ENCODE assay signal across 9 mouse cellular contexts in the genomic region with DNA sequence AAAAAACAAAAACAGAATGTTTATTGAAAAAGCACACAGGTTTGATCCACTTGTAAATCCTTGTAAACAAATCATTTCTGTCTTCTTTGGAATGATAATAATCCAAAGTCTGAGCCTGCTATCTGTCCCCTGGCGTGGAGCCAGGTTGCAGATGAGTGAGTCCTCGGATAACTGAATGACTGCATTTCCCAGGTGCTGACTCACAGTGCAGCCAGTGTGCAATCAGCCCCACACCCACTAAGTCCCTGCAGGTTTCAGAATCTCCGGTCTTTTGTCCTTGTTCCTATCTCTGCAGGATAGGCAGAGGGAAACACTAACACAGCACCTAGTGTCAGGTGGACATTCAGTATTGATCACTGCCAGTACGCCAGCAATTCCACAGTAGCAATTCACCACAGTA. TPM values are rescaled to one million over a fixed set of nuclear protein-coding genes. Genes with fewer than 3 reads are reported as not detected.
DNase-seq lines count a peak whose midpoint lies in the region; ATAC-seq and TF ChIP-seq lines count a peak whose summit lies in the region.
"Had no signal": no experiment of that assay in that cellular context is flagged by ENCODE, and none has a peak within 500 bp of the region (broad histone marks: within the 10 kb centered on the region; RNA-seq: fewer than 3 reads in every experiment).

No protein-coding gene starts in this region.

- no peak overlapping the region for H3K4me3 ChIP-seq in heart, embryonic 15.5 days
- no peak overlapping the region for H3K4me3 ChIP-seq in small intestine, adult 2 months (ENCODE audit: low read depth, low read length)
- H3K4me3 ChIP-seq: limb, embryonic 12.5 days had no signal

- H3K4me2 ChIP-seq in heart, embryonic 15.5 days: no peak overlapping the region
- H3K4me2 ChIP-seq: limb, embryonic 12.5 days; lung, embryonic 14.5 days had no signal

- H3K9ac ChIP-seq in heart, embryonic 15.5 days: peak overlapping the region; percentile 7; the same call in 1 of the 2 replicates
- H3K9ac ChIP-seq: lung, embryonic 14.5 days had no signal

- no peak for ATAC-seq in heart, embryonic 15.5 days (replicated peaks; ENCODE audit: insufficient number of reproducible peaks, insufficient read depth, low FRiP score, low read depth)

- no peak for TF ChIP-seq CTCF in small intestine, adult 2 months (IDR thresholded peaks at IDR 0.05; ENCODE audit: extremely low read depth, insufficient read length, insufficient replicate concordance, low read depth, low read length)

- 55% methylated on average over 4 of the region's 4 CpGs for WGBS in heart, embryonic 15.5 days
- 25% methylated on average over 4 of the region's 4 CpGs for WGBS in small intestine, adult 2 months

- H3K4me1 ChIP-seq in heart, embryonic 15.5 days (replicated peaks): peaks cover 25% of the 10 kb centered on the region
- peaks cover 15% of the 10 kb centered on the region; the same call in 1 of the 2 replicates for H3K4me1 ChIP-seq in small intestine, adult 2 months (ENCODE audit: control insufficient read depth, insufficient read depth, insufficient read length, low read length)

- H3K27me3 ChIP-seq in heart, embryonic 15.5 days: peaks cover 4% of the 10 kb centered on the region; the same call in 1 of the 2 replicates
- H3K27me3 ChIP-seq in small intestine, adult 2 months (ENCODE audit: control insufficient read depth, insufficient read depth, low read length): no peaks in the 10 kb centered on the region

- H3K27ac ChIP-seq in heart, embryonic 15.5 days: no peak overlapping the region
- peak overlapping the region; percentile 41; the same call in 1 of the 2 replicates for H3K27ac ChIP-seq in small intestine, adult 2 months (ENCODE audit: insufficient read depth, low read depth, low read length)
- H3K27ac ChIP-seq: limb, embryonic 12.5 days had no signal

- H3K36me3 ChIP-seq in heart, embryonic 15.5 days: no peaks in the 10 kb centered on the region
- H3K36me3 ChIP-seq in small intestine, adult 2 months (ENCODE audit: control insufficient read depth, insufficient read depth, low read length): no peaks in the 10 kb centered on the region
- H3K36me3 ChIP-seq: limb, embryonic 12.5 days had no signal

- no peak for TF ChIP-seq POLR2A in small intestine, adult 2 months (IDR thresholded peaks at IDR 0.05; ENCODE audit: low read depth, low read length)

- no peaks in the 10 kb centered on the region for H3K9me3 ChIP-seq in heart, embryonic 15.5 days (replicated peaks)
- H3K9me3 ChIP-seq: limb, embryonic 12.5 days had no signal

- DNase-seq in heart, adult 9 months (ENCODE audit: low spot score in 2 of 2): no peak
- peak; percentile 52 for DNase-seq in right cerebral cortex, adult 18-20 months
- no peak for DNase-seq in right cerebral cortex, postnatal 14 days
- DNase-seq in adrenal gland, postnatal 25 days: peak; percentile 62
- no peak for DNase-seq in cerebellum, postnatal 36 days
- DNase-seq: lung, embryonic 14.5 days had no signal

RNA-seq across cellular contexts. Expression of gene Dync1h1, which starts 1.5 kb away (rescaled TPM):
- 26.3 and 40.4 TPM in 2 replicates for polyA plus RNA-seq in heart, embryonic 15.5 days (2015; fragmentation: Nextera tagmentation; extraction: Ambion mirVana)
- 161 and 235 TPM in 2 replicates for total RNA-seq in adrenal gland, postnatal 25 days (2021)
- 142 and 363 TPM in 2 replicates for polyA plus RNA-seq in small intestine, adult 2 months (2012; rRNA removed)

Comparison
In these comparisons a context has a peak if more than half of its experiments do, and no peak if none do; other contexts are left out.
1. DNase-seq: peak in right cerebral cortex, adult 18-20 months (single experiment) and adrenal gland, postnatal 25 days (single experiment); none in heart, adult 9 months (0 of 2), right cerebral cortex, postnatal 14 days (single experiment) and cerebellum, postnatal 36 days (0 of 2).